Mouse (Mus musculus): Measurements from ENCODE around the gene Suclg2. TPM values are rescaled to one million over a fixed set of nuclear protein-coding genes. Genes with fewer than 3 reads are reported as not detected.

Gene Suclg2
- 26.9 and 32.1 TPM in 2 replicates for polyA plus RNA-seq (2015; fragmentation: Nextera tagmentation; extraction: Ambion mirVana)

- Histone ChIP-seq H3K36me3 (ENCODE audit: poor library complexity, severe bottlenecking) (no peaks in the 10 kb centered on the region), H3K27me3 (no peaks in the 10 kb centered on the region), H3K4me2 (peak within 1 kb of the TSS; percentile 79), H3K9me3 (replicated peaks) (no peaks in the 10 kb centered on the region), H3K4me1 (peaks cover 8% of the 10 kb centered on the region), H3K4me3 (peak within 1 kb of the TSS; percentile 80), H3K9ac (peak within 1 kb of the TSS; percentile 80), H3K27ac (no peak within 1 kb of the TSS)
- ATAC-seq, result peak; percentile 89
- 1% methylated on average over 47 of the region's 74 CpGs for WGBS
These were observed at the start of gene Suclg2 for GRCm38 (mm10) chr6:95718031-95718968. Gene Suclg2, minus strand, starts transcription at chr6:95718800.

DNA sequence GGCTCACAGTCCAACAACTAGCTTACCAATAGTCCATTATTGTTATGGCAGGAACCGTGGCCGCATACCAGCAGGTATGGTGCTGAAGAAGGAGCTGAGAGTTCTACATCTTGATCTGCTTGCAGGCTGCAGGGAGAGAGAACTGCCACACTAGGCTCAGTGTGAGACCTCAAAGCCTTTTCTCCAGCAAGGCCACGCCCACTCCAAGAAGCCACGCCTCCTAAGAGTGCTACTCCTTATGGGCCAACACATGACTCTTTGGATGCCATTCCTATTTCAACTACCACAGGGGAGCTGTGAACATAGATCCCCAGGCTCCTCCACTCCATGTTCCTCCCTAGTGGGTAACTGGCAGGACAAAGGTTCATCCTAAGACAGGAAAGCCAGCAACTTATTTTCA lies 48.0 kb upstream of the Suclg2 start:
- Histone ChIP-seq H3K27ac (no peak overlapping the region), H3K27me3 (no peaks in the 10 kb centered on the region), H3K4me2 (no peak overlapping the region), H3K4me1 (no peaks in the 10 kb centered on the region), H3K9me3 (replicated peaks) (no peaks in the 10 kb centered on the region), H3K36me3 (ENCODE audit: poor library complexity, severe bottlenecking) (no peaks in the 10 kb centered on the region), H3K9ac (no peak overlapping the region), H3K4me3 (no peak overlapping the region)
- no peak for ATAC-seq
- 71% methylated on average over 4 of the region's 4 CpGs for WGBS

DNA sequence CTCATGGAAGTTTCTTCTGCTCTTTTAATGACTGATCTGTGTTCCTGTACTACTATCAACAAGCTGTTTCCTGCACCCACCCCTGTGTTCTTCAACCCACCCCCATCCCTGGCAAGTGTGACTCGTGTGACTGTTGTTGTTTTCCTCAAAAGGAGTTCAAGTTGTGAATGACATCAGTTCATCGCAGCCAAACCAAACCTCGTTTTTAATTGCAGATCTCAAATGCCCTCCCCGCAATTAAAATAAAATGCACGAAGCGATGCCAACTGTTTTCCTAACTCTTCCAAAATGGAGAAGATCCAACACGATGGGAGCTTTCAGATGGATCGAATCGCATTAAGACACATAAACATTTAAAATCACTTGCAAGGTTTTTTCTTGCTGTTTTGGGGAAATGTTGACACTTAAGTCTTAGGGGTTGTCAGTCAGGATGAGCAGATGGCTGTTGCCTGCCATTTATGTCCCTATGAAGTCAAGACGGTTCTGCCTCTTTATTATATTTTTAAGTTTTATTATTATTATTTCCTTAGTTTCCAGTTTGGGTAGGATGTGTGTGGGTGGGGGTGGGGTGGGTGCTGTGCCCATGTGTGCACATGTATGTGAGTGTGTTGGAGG lies 41.1 kb upstream of the Suclg2 start:
- Histone ChIP-seq H3K36me3 (ENCODE audit: poor library complexity, severe bottlenecking) (no peaks in the 10 kb centered on the region), H3K9me3 (replicated peaks) (no peaks in the 10 kb centered on the region), H3K4me3 (no peak overlapping the region), H3K4me1 (no peaks in the 10 kb centered on the region), H3K27me3 (no peaks in the 10 kb centered on the region), H3K27ac (no peak overlapping the region), H3K4me2 (no peak overlapping the region), H3K9ac (no peak overlapping the region)
- ATAC-seq, result peak; percentile 63; the same call in 1 of the 2 replicates
- 67% methylated on average over 10 of the region's 10 CpGs for WGBS

DNA sequence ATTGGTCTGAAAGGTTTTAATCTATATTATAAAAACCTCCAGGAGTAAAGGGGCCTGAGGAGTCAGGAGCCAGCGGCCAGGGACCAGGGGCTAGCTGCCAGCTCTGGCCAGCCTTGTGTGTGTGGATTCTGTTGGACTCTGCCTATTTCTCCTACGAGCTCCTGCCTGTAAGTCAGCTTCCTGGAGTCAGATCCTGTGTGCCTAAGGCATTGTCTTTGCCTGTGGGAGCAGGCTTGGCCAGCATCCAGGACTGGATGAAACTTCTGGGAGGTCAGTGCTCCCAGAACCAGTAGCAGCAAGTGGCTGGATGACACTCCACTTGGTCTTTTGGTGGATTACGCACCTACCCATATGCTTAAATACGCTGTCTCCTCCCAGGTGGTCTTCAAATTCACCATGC lies 23.8 kb upstream of the Suclg2 start:
- Histone ChIP-seq H3K4me2 (no peak overlapping the region), H3K36me3 (ENCODE audit: poor library complexity, severe bottlenecking) (no peaks in the 10 kb centered on the region), H3K4me1 (no peaks in the 10 kb centered on the region), H3K9me3 (replicated peaks) (no peaks in the 10 kb centered on the region), H3K27me3 (no peaks in the 10 kb centered on the region), H3K27ac (no peak overlapping the region), H3K9ac (no peak overlapping the region), H3K4me3 (no peak overlapping the region)
- no peak for ATAC-seq
- 88% methylated on average over 4 of the region's 4 CpGs for WGBS

DNA sequence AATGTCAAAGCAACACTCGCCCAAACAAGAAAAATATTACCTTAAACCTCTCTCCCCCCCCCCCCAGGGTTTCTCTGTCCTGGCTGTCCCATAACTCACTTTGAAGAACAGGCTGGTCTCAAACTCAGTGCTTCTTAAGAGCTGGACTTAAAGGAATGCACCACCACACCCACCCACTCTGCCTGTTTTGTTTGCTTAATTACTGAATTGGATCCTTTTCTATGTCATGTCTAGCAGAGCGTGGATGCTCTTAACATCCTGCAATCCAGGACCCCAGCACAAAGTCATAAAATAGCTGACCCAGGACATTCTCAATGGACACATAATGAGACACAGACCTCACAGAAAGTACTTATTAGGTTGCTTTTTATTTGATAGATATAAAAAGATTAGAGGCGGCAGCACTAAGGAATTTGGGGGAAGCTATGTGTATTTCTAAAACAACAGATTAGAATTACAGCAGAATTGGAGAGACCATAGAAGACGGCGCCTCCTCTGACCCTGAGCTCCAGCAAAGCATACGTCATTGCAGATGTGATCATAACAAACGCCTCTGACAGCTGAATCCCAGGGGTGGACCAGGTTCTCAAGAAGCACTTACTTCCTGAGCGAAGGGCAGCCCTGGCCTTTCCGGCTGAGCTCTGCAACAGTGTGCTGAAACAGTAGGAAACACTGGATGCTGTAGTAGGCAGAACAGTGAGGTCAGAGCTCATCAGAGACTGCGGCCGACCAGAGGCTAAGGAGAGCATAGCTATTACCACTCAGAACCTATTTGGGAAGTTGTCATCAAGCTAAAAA lies 13.2 kb upstream of the Suclg2 start:
- Histone ChIP-seq H3K4me1 (no peaks in the 10 kb centered on the region), H3K4me2 (no peak overlapping the region), H3K27ac (no peak overlapping the region), H3K36me3 (ENCODE audit: poor library complexity, severe bottlenecking) (no peaks in the 10 kb centered on the region), H3K4me3 (no peak overlapping the region), H3K27me3 (no peaks in the 10 kb centered on the region), H3K9ac (no peak overlapping the region), H3K9me3 (replicated peaks) (no peaks in the 10 kb centered on the region)
- 61% methylated on average over 11 of the region's 11 CpGs for WGBS
- ATAC-seq, result no peak

- Histone ChIP-seq H3K4me1 (no peaks in the 10 kb centered on the region), H3K9ac (no peak overlapping the region), H3K9me3 (replicated peaks) (no peaks in the 10 kb centered on the region), H3K4me3 (no peak overlapping the region), H3K27ac (no peak overlapping the region), H3K36me3 (ENCODE audit: poor library complexity, severe bottlenecking) (no peaks in the 10 kb centered on the region), H3K27me3 (no peaks in the 10 kb centered on the region), H3K4me2 (no peak overlapping the region)
- 91% methylated on average over 5 of the region's 5 CpGs for WGBS
- no peak for ATAC-seq
These were observed 10.8 kb upstream of the Suclg2 start for GRCm38 (mm10) chr6:95729399-95729798.

DNA sequence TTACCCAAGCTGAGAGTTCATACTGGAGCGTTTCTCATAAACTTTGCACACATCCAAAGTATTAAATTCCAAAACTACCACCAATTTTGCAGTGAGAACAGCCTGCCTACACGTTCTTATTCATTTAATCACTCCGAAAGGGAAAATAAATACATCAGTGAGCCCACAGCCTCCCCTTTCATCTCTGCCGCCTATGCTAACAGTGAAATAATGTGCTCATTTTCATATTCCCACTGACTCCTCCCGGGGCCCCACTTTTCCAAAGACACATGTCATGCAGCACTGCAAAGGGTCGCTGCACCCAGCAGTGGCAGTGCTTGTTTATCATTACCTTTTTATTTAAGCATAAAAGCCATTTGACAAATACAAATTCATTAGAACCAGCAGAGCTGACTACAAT lies 6.7 kb upstream of the Suclg2 start:
- H3K4me2 ChIP-seq, result no peak overlapping the region
- H3K4me1 ChIP-seq, result no peaks in the 10 kb centered on the region
- no peak for ATAC-seq
- H3K27ac ChIP-seq, result no peak overlapping the region
- no peak overlapping the region for H3K9ac ChIP-seq
- WGBS, result 40% methylated on average over 6 of the region's 6 CpGs
- H3K36me3 ChIP-seq (ENCODE audit: poor library complexity, severe bottlenecking), result no peaks in the 10 kb centered on the region
- H3K4me3 ChIP-seq, result no peak overlapping the region
- no peaks in the 10 kb centered on the region for H3K27me3 ChIP-seq
- no peaks in the 10 kb centered on the region for H3K9me3 ChIP-seq (replicated peaks)

- Histone ChIP-seq H3K27ac (no peak overlapping the region), H3K27me3 (no peaks in the 10 kb centered on the region), H3K36me3 (ENCODE audit: poor library complexity, severe bottlenecking) (no peaks in the 10 kb centered on the region), H3K4me2 (no peak overlapping the region), H3K9me3 (replicated peaks) (no peaks in the 10 kb centered on the region), H3K9ac (no peak overlapping the region), H3K4me3 (no peak overlapping the region), H3K4me1 (peaks cover 3% of the 10 kb centered on the region; the same call in 1 of the 2 replicates)
- ATAC-seq, result no peak
- 79% methylated on average over 6 of the region's 6 CpGs for WGBS
These were observed 4.8 kb upstream of the Suclg2 start for GRCm38 (mm10) chr6:95723361-95723760.

GRCm38 (mm10) chr6:95719791-95720190 lies 1.2 kb upstream of the Suclg2 start:
- no peak for ATAC-seq
- no peak overlapping the region for H3K4me3 ChIP-seq
- H3K4me1 ChIP-seq, result peaks cover 6% of the 10 kb centered on the region; the same call in 1 of the 2 replicates
- no peaks in the 10 kb centered on the region for H3K9me3 ChIP-seq (replicated peaks)
- no peak overlapping the region for H3K4me2 ChIP-seq
- no peak overlapping the region for H3K27ac ChIP-seq
- no peak overlapping the region for H3K9ac ChIP-seq
- H3K27me3 ChIP-seq, result no peaks in the 10 kb centered on the region
- H3K36me3 ChIP-seq (ENCODE audit: poor library complexity, severe bottlenecking), result no peaks in the 10 kb centered on the region
- 98% methylated on average over 3 of the region's 3 CpGs for WGBS

DNA sequence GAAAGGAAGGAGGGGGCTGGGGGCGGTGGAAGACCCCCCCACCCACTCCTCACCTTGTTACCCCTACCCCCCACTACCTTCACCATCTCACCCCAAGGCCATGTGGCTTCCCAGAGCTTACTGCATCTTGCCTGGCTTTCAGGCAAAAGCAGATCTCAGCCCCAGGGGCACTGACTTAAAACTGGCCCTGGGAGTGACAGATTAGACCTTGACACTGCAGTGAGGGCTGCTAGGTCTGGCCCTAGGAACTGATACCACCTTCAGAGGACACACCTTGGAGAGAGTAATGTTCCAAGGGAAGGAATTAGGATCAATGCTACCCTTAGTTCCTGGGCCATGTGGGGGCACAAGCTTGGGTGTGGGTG lies 351 bp upstream of the Suclg2 start:
- Histone ChIP-seq H3K4me3 (peak overlapping the region; percentile 80), H3K9ac (peak overlapping the region; percentile 80), H3K27me3 (no peaks in the 10 kb centered on the region), H3K36me3 (ENCODE audit: poor library complexity, severe bottlenecking) (no peaks in the 10 kb centered on the region), H3K4me2 (peak overlapping the region; percentile 79), H3K9me3 (replicated peaks) (no peaks in the 10 kb centered on the region), H3K4me1 (peaks cover 6% of the 10 kb centered on the region; the same call in 1 of the 2 replicates), H3K27ac (no peak overlapping the region)
- ATAC-seq, result no peak; the same call in 1 of the 2 replicates
- no CpG with 5 or more reads among the region's 1 CpGs for WGBS

GRCm38 (mm10) chr6:95717071-95717470 lies 1.5 kb downstream of the Suclg2 start:
- H3K4me3 ChIP-seq, result no peak overlapping the region
- no peaks in the 10 kb centered on the region for H3K36me3 ChIP-seq (ENCODE audit: poor library complexity, severe bottlenecking)
- no peak overlapping the region for H3K9ac ChIP-seq
- H3K9me3 ChIP-seq (replicated peaks), result no peaks in the 10 kb centered on the region
- no peak overlapping the region for H3K27ac ChIP-seq
- H3K27me3 ChIP-seq, result no peaks in the 10 kb centered on the region
- no peak for ATAC-seq
- 84% methylated on average over 3 of the region's 3 CpGs for WGBS
- H3K4me1 ChIP-seq, result peaks cover 15% of the 10 kb centered on the region
- H3K4me2 ChIP-seq, result no peak overlapping the region

DNA sequence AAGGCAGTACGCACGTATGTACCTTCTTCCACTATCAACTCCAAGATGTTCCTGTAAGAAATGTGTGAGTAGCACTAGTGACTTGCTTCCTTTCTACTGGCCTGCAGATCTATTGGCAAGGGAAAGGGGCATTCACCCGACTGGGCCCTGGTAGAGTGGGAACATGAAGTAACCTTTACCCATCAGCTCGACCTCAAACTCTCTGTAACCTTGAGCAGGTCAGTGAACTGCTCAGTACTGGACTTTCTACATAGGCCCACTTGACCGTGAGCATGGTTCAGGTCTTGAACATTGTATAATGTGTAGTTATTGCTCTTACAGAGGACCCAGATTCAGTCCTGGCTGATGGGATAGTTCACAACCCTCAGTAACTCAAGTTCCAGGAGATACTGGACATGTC lies 2.1 kb downstream of the Suclg2 start:
- Histone ChIP-seq H3K4me2 (no peak overlapping the region), H3K27me3 (no peaks in the 10 kb centered on the region), H3K9me3 (replicated peaks) (no peaks in the 10 kb centered on the region), H3K4me1 (peaks cover 15% of the 10 kb centered on the region), H3K36me3 (ENCODE audit: poor library complexity, severe bottlenecking) (no peaks in the 10 kb centered on the region), H3K4me3 (no peak overlapping the region), H3K9ac (no peak overlapping the region), H3K27ac (no peak overlapping the region)
- WGBS, result 95% methylated on average over 5 of the region's 5 CpGs
- no peak for ATAC-seq
